Mouse (Mus musculus) thymus, postnatal 25 days (tissue): ENCODE measurements around the gene Psat1.

Experiments
- DNase-seq: peaks from one replicate; pipeline ENCODE4 v3.0.0; 2022

Gene Psat1

GRCm38 (mm10) chr19:15924181-15924865, 22.8 kb downstream of the Psat1 start:
- peak; percentile 55 for DNase-seq

- peak; percentile 15 for DNase-seq
Measured at GRCm38 (mm10) chr19:15923426-15923825, 23.7 kb downstream of the Psat1 start.

- DNase-seq, result no peak
Measured at GRCm38 (mm10) chr19:15919336-15919735, 27.8 kb downstream of the Psat1 start.

GRCm38 (mm10) chr19:15918111-15918510, 29.0 kb downstream of the Psat1 start:
- no peak for DNase-seq

- no peak for DNase-seq
Measured at GRCm38 (mm10) chr19:15913249-15913997, 33.7 kb downstream of the Psat1 start.

GRCm38 (mm10) chr19:15911441-15911840, 35.7 kb downstream of the Psat1 start:
- DNase-seq, result no peak

- DNase-seq, result no peak
Measured at GRCm38 (mm10) chr19:15910987-15911386, 36.1 kb downstream of the Psat1 start.

GRCm38 (mm10) chr19:15910488-15910887, 36.6 kb downstream of the Psat1 start:
- DNase-seq, result no peak

- no peak for DNase-seq
Measured at GRCm38 (mm10) chr19:15908016-15908415, 39.1 kb downstream of the Psat1 start.

GRCm38 (mm10) chr19:15904734-15905133, 42.4 kb downstream of the Psat1 start:
- DNase-seq, result no peak

GRCm38 (mm10) chr19:15903508-15904480, 43.3 kb downstream of the Psat1 start:
- peak; percentile 5 for DNase-seq

GRCm38 (mm10) chr19:15895681-15896080, 51.5 kb downstream of the Psat1 start:
- no peak for DNase-seq

GRCm38 (mm10) chr19:15892146-15892545, 55.0 kb downstream of the Psat1 start:
- no peak for DNase-seq

- no peak for DNase-seq
Measured at GRCm38 (mm10) chr19:15888466-15888865, 58.7 kb downstream of the Psat1 start.

- DNase-seq, result peak; percentile 5
Measured at GRCm38 (mm10) chr19:15882705-15883426, 64.3 kb downstream of the Psat1 start.

- DNase-seq, result no peak
Measured at GRCm38 (mm10) chr19:15880731-15881130, 66.4 kb downstream of the Psat1 start.

GRCm38 (mm10) chr19:15879271-15879670, 67.9 kb downstream of the Psat1 start:
- DNase-seq, result no peak

- no peak for DNase-seq
Measured at GRCm38 (mm10) chr19:15868865-15869698, 78.1 kb downstream of the Psat1 start.

- DNase-seq, result peak; percentile 6
Measured at GRCm38 (mm10) chr19:15866851-15867250, 80.3 kb downstream of the Psat1 start.

- no peak for DNase-seq
Measured at GRCm38 (mm10) chr19:15866126-15866525, 81.0 kb downstream of the Psat1 start.

GRCm38 (mm10) chr19:15865431-15865830, 81.7 kb downstream of the Psat1 start:
- DNase-seq, result no peak

- no peak for DNase-seq
Measured at GRCm38 (mm10) chr19:15864129-15864528, 83.0 kb downstream of the Psat1 start.
